Mouse (Mus musculus): Measurements from ENCODE around the gene Slc17a5. TPM values are rescaled to one million over a fixed set of nuclear protein-coding genes. Genes with fewer than 3 reads are reported as not detected.

The Slc17a5 gene
- polyA plus RNA-seq, 1 experiment from 2014 or later: 13.0 TPM

- DNase-seq (ENCODE audit: low spot score): no peak
- Histone ChIP-seq H3K4me3 (no peak overlapping the region), H3K36me3 (peaks cover 14% of the 10 kb centered on the region), H3K27me3 (ENCODE audit: low read depth, poor library complexity, severe bottlenecking) (no peaks in the 10 kb centered on the region), H3K27ac (no peak overlapping the region), H3K9me3 (replicated peaks) (no peaks in the 10 kb centered on the region), H3K4me1 (no peaks in the 10 kb centered on the region)
- WGBS: 79% methylated on average over 12 of the region's 12 CpGs
These were observed 40.1 kb downstream of the Slc17a5 start for GRCm38 (mm10) chr9:78547742-78548141.

GRCm38 (mm10) chr9:78546944-78547343 lies 40.9 kb downstream of the Slc17a5 start:
- Histone ChIP-seq H3K27me3 (ENCODE audit: low read depth, poor library complexity, severe bottlenecking) (no peaks in the 10 kb centered on the region), H3K36me3 (peaks cover 7% of the 10 kb centered on the region), H3K4me3 (no peak overlapping the region), H3K4me1 (no peaks in the 10 kb centered on the region), H3K27ac (no peak overlapping the region), H3K9me3 (replicated peaks) (no peaks in the 10 kb centered on the region)
- WGBS: 75% methylated on average over 7 of the region's 7 CpGs
- no peak for DNase-seq (ENCODE audit: low spot score)

GRCm38 (mm10) chr9:78541758-78542157 lies 46.1 kb downstream of the Slc17a5 start:
- no peaks in the 10 kb centered on the region for H3K9me3 ChIP-seq (replicated peaks)
- no peak overlapping the region for H3K27ac ChIP-seq
- 98% methylated on average over 14 of the region's 14 CpGs for WGBS
- no peaks in the 10 kb centered on the region for H3K27me3 ChIP-seq (ENCODE audit: low read depth, poor library complexity, severe bottlenecking)
- no peak for DNase-seq (ENCODE audit: low spot score)
- H3K4me1 ChIP-seq: no peaks in the 10 kb centered on the region
- H3K4me3 ChIP-seq: no peak overlapping the region
- H3K36me3 ChIP-seq: 0 out of 2 replicates have a peak, but pooled peaks cover 3% of the 10 kb centered on the region

- no peak overlapping the region for H3K4me3 ChIP-seq
- no peak overlapping the region for H3K27ac ChIP-seq
- no peaks in the 10 kb centered on the region for H3K9me3 ChIP-seq (replicated peaks)
- no peaks in the 10 kb centered on the region for H3K27me3 ChIP-seq (ENCODE audit: low read depth, poor library complexity, severe bottlenecking)
- DNase-seq (ENCODE audit: low spot score): no peak
- 69% methylated on average over 6 of the region's 6 CpGs for WGBS
- 0 out of 2 replicates have a peak, but pooled peaks cover 3% of the 10 kb centered on the region for H3K36me3 ChIP-seq
- H3K4me1 ChIP-seq: no peaks in the 10 kb centered on the region
These were observed 49.4 kb downstream of the Slc17a5 start for GRCm38 (mm10) chr9:78538421-78538820.

- H3K27ac ChIP-seq: no peak overlapping the region
- DNase-seq (ENCODE audit: low spot score): no peak
- H3K36me3 ChIP-seq: 0 out of 2 replicates have a peak, but pooled peaks cover 3% of the 10 kb centered on the region
- 88% methylated on average over 9 of the region's 9 CpGs for WGBS
- peaks cover 4% of the 10 kb centered on the region; the same call in 1 of the 2 replicates for H3K4me1 ChIP-seq
- H3K4me3 ChIP-seq: no peak overlapping the region
- H3K27me3 ChIP-seq (ENCODE audit: low read depth, poor library complexity, severe bottlenecking): no peaks in the 10 kb centered on the region
- no peaks in the 10 kb centered on the region for H3K9me3 ChIP-seq (replicated peaks)
These were observed 50.5 kb downstream of the Slc17a5 start for GRCm38 (mm10) chr9:78537154-78537873.

- Histone ChIP-seq H3K4me1 (peaks cover 9% of the 10 kb centered on the region; the same call in 1 of the 2 replicates), H3K9me3 (replicated peaks) (no peaks in the 10 kb centered on the region), H3K27ac (no peak overlapping the region), H3K27me3 (ENCODE audit: low read depth, poor library complexity, severe bottlenecking) (no peaks in the 10 kb centered on the region), H3K4me3 (no peak overlapping the region), H3K36me3 (0 out of 2 replicates have a peak, but pooled peaks cover 3% of the 10 kb centered on the region)
- no peak for DNase-seq (ENCODE audit: low spot score)
- 92% methylated on average over 7 of the region's 7 CpGs for WGBS
These were observed 53.2 kb downstream of the Slc17a5 start for GRCm38 (mm10) chr9:78534606-78535005.

DNA sequence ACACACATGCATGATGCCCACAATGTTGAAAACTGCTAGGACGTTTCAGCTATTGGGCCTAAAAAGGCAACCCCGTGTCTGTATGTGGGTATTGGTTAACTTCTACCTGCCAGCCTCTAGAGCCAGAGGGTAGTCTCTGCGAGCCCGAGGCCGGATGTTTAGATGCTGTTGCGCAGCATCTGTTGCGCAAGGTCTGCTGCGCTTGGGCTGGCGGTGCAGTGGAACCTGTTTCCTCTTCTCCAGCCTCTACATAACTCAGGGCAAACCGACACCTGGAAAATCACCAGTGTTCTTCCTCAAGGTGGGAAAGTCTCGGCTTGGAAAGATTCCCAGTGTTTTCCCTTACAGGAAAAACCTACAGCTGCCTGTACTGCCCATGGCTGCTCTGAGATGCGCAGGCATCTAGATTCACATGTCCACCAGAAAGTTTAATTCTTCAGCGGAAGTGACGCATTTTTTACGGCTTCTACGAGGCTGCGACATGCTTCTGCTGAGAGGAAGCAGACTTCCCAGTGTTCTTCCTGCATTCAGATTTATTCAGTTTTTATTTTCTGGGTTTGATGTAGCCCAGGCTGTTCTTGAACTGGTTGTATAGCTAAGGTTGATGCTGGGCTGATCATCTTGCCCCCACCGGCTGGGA lies 54.4 kb downstream of the Slc17a5 start:
- 86% methylated on average over 18 of the region's 18 CpGs for WGBS
- H3K36me3 ChIP-seq: 0 out of 2 replicates have a peak, but pooled peaks cover 3% of the 10 kb centered on the region
- no peaks in the 10 kb centered on the region for H3K27me3 ChIP-seq (ENCODE audit: low read depth, poor library complexity, severe bottlenecking)
- no peaks in the 10 kb centered on the region for H3K9me3 ChIP-seq (replicated peaks)
- DNase-seq (ENCODE audit: low spot score): no peak
- H3K4me1 ChIP-seq: peaks cover 9% of the 10 kb centered on the region
- no peak overlapping the region for H3K4me3 ChIP-seq
- H3K27ac ChIP-seq: no peak overlapping the region

- Histone ChIP-seq H3K9me3 (replicated peaks) (no peaks in the 10 kb centered on the region), H3K4me3 (no peak overlapping the region), H3K27me3 (ENCODE audit: low read depth, poor library complexity, severe bottlenecking) (no peaks in the 10 kb centered on the region), H3K27ac (no peak overlapping the region), H3K36me3 (0 out of 2 replicates have a peak, but pooled peaks cover 3% of the 10 kb centered on the region), H3K4me1 (peaks cover 16% of the 10 kb centered on the region)
- 58% methylated on average over 9 of the region's 9 CpGs for WGBS
- no peak for DNase-seq (ENCODE audit: low spot score)
These were observed 55.5 kb downstream of the Slc17a5 start for GRCm38 (mm10) chr9:78532341-78532819.

GRCm38 (mm10) chr9:78531816-78532215 lies 56.0 kb downstream of the Slc17a5 start:
- Histone ChIP-seq H3K4me3 (no peak overlapping the region), H3K27me3 (ENCODE audit: low read depth, poor library complexity, severe bottlenecking) (no peaks in the 10 kb centered on the region), H3K36me3 (no peaks in the 10 kb centered on the region), H3K9me3 (replicated peaks) (no peaks in the 10 kb centered on the region), H3K4me1 (peaks cover 20% of the 10 kb centered on the region), H3K27ac (no peak overlapping the region)
- DNase-seq (ENCODE audit: low spot score): no peak
- WGBS: 57% methylated on average over 5 of the region's 5 CpGs

DNA sequence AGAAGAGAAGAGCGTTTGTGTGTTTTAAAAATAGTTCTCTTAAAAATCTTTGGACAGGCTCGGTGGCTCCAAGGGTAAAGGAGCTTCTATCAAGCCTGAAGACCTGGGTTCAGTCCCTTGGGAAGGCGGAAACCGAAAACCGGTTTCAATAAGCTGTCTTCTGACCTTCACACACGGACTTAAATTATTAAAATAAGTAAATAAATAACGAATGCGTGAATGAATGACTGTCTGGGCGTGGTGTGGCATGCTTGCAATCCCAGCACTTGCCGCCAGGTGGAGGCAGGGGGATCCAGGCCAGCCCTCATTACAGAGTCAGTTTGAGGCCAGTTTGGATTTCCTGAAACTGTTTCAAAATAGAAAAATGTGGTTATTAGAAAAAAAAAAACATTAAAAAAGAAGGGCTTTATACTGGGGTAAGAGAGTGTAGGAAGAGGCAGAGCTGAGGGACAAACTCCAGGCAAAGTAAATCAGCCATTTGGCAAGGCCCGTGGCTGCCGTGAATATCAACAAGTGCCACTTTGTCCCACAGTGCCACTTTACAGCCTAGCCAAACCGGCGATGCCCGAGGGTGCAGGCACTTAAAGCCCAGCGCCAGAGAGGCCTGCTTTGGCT lies 60.0 kb downstream of the Slc17a5 start:
- Histone ChIP-seq H3K27ac (peak overlapping the region; percentile 87), H3K4me1 (peaks cover 24% of the 10 kb centered on the region), H3K27me3 (ENCODE audit: low read depth, poor library complexity, severe bottlenecking) (no peaks in the 10 kb centered on the region), H3K36me3 (peaks cover 32% of the 10 kb centered on the region), H3K4me3 (peak overlapping the region; percentile 63), H3K9me3 (replicated peaks) (no peaks in the 10 kb centered on the region)
- WGBS: 5% methylated on average over 16 of the region's 16 CpGs
- DNase-seq (ENCODE audit: low spot score): peak; percentile 91

DNA sequence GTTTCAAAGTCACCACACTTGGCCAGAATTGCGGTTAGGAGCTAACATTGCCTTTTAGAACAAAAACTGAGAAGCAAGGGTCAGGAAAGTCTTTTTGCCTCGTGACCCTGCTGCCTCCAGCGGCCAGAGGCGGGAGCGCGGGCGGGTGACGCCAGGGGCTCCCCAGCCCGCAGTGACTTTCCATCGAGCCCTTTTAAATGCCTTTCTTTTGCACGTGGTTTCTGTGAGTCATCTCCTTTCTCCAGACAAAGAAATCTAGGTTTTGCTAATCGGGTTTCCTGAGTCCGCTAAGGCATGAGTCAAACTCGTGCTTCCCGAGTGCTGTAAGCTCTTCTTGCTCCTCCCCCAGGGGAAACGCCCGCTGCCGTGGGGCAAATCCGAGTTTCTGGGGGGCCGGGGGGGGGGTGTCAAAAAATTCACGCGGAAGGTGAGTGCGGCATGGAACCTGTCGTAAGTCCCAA lies 60.5 kb downstream of the Slc17a5 start:
- Histone ChIP-seq H3K27ac (peak overlapping the region; percentile 87), H3K4me1 (peaks cover 20% of the 10 kb centered on the region), H3K27me3 (ENCODE audit: low read depth, poor library complexity, severe bottlenecking) (no peaks in the 10 kb centered on the region), H3K9me3 (replicated peaks) (no peaks in the 10 kb centered on the region), H3K36me3 (peaks cover 37% of the 10 kb centered on the region), H3K4me3 (peak overlapping the region; percentile 63)
- WGBS: under 1% methylated on average over 24 of the region's 24 CpGs
- DNase-seq (ENCODE audit: low spot score): peak; percentile 87

- Histone ChIP-seq H3K27me3 (ENCODE audit: low read depth, poor library complexity, severe bottlenecking) (no peaks in the 10 kb centered on the region), H3K4me1 (peaks cover 21% of the 10 kb centered on the region), H3K4me3 (no peak overlapping the region), H3K27ac (no peak overlapping the region), H3K36me3 (peaks cover 38% of the 10 kb centered on the region), H3K9me3 (replicated peaks) (no peaks in the 10 kb centered on the region)
- WGBS: 89% methylated on average over 2 of the region's 2 CpGs
- DNase-seq (ENCODE audit: low spot score): no peak
These were observed 61.6 kb downstream of the Slc17a5 start for GRCm38 (mm10) chr9:78526206-78526605.

Data from limb, embryonic 10.5 days (tissue).